Mouse (Mus musculus) heart, adult 11 months (tissue): ENCODE data around the gene Adh1.

ENCODE experiments used
- DNase-seq: peaks from one replicate; pipeline ENCODE4 v3.0.0; 2022

Gene Adh1

DNA sequence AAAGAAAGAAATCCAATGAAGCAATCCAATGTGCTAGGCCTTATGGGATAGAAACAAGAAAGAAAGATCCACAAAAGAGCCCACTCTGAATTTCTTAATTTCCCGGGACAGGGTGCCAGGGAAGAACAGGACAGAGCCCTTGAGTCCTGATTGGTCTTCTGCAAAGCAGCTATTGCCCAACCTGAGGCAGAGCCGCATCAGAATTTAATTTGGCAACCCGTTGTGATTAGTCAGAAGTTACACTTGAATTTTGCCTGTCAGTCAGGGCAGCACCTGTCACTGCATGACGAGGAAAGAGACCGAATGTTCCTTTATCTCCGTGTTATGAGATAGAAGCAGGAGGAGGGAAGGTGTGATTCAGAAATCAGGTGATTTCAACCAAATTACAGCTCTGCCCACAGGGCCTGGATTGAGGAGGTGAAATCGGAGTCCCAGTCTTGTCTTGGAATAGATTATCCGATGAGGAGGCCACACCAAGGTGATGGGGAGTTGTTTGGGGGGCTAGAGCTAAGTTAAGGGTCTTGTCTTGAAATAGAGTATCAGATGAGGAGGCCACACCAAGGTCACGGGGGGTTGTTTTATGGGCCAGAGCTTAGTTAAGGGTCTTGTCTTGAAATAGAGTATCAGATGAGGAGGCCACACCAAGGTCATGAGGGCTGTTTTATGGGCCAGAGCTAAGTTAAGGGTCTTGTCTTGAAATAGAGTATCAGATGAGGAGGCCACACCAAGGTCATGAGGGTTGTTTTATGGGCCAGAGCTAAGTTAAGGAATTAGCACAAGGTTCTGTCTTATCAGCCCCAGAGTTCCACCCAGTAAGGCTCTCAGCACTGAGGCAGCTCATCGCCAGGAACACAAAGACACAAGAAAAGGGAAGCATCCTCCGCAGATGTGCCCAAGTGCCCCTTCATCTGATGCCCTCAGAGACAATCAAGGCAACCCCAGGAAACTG lies at the start of gene Adh1:
Adh1 (plus strand) TSS at position 271 of the 949 bp plus-strand sequence.
- DNase-seq, result peak; percentile 72

DNA sequence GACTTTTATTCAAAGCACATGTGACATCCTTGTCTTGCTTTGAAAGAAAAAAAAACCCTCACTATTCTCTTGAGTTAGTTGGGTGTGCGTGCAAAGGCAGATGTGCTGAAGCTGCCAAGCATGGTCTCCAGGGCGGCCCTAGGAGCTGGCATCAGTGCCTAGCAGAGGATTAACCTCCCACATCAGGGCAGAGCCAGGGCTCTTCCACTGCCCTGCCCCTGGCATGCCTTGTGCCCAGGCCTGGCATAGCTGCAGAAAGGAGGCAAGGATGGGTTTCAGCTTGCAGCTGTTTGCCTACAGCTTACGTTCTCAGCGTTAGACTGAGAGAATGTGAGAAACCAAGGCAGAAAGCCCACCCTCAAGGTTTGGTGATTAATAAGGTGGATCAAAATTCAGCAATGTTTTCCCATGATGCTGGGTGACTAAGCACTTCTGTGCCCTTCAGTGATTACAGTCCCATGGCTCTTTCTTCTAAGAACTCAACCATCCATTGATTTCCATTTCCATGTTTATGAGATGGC lies 48.3 kb upstream of the Adh1 start:
- no peak for DNase-seq

DNA sequence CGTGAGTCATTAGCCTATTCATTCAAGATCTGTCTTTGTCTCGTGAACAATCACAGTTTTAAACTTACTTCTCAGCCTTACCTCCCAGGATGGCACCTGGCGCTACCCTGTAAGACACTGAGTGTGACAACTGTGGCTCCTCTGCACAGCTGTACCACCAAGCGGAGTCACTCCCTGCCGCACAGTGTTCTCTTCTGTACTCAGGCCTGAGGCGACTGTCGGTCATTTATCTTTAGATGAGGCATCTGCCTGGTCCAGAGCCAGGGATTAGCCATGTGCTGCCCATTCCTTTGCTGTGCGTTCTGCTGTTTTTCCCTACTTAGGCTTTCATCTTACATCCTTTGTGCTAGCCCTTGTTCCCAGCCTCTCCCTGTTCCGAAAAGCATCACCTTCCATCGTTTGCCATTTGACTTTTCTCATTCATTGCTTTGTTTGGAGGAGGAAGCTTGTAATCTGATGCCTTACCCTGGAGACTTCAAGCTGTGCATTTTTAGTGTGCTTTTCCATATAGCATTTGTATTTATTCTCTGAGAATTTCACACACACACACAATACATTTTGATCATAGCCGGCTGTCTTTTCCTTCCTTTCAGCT lies 45.3 kb upstream of the Adh1 start:
- peak; percentile 69 for DNase-seq

- peak; percentile 71 for DNase-seq
Measured at GRCm38 (mm10) chr3:138216091-138216490, 44.7 kb upstream of the Adh1 start.

DNA sequence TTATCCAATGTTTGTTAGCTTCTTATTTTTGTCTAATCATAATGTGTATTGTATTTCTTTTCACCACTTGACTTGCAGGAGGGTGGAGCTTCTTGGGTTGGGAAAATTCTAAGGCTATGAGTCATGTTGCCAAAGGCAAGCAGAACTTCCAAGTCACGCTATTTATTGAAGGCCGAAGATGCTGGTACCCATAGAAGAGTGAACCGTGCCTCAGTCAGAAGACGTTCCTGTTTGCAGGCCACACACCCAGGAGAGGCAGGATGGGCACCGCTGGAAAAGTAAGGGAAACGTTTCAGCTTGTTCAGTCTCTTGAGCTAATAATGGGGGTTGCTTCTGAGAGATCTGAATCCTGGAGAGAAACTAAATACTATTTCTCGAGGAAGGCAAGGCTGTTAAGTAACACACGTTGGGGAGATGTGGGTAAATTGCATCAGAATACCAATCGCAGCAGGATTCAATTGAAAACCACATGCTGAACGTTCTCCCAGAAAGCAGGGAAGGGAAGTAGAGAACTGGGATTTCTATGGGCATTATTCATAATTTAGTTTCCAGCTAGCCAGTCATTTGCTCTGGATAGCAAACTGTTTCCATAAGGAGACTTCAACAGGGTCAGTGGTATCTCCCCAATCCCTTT lies 43.0 kb upstream of the Adh1 start, which contains the start of gene Adh7:
Adh7 (plus strand) TSS at position 130 of the 634 bp plus-strand sequence.
- DNase-seq, result no peak

- peak; percentile 11 for DNase-seq
Measured at GRCm38 (mm10) chr3:138221116-138221515, 39.7 kb upstream of the Adh1 start.

- DNase-seq, result peak; percentile 39
Measured at GRCm38 (mm10) chr3:138222511-138222910, 38.3 kb upstream of the Adh1 start.

GRCm38 (mm10) chr3:138222952-138223351 lies 37.8 kb upstream of the Adh1 start:
- DNase-seq, result peak; percentile 93

DNA sequence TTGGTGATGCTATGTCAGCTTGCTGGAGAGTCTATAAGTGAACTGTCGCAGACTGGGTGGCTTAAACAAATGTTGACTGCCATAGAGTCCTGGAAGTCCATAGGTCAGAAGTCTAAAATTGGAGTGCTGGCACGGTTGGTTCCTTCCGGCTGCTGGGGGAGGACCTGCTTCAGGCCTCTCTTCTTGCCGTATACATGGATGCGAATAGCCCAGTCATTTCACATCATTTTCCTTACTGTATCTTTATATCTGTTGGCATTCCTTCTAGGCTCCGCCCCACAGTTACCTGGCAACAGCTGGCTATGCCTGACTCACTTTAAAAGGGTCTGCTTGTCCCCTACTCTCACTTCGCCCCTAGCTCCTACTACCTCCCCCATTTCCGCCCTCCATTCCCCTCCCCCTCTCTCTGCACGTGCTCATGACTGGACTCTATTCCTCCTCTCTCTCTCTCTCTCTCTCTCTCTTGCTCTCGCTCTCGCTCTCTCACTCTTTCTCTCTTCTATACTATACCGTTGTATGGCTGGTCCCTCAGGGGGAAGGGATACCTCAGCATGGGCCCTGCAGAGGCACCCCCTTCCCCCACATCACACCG lies 36.3 kb upstream of the Adh1 start:
- peak; percentile 82 for DNase-seq

DNA sequence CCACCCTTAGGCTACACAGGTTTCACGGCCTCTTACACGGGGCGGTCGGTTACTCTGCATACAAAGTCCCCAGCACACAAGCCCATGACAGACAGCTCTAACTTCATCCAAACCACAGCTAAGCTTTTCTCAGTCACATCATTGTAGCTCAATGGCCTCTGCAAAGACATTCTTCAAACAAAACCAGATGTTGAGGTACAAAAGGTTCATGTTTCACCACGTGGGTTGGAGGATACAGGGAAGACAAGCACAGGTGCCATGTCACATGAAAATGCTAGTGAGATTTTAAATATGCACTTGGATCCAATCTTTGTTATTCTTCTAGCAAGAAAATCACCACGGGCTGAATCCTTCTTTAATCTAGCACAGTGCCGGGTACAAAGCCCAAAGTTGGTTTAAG lies 35.5 kb upstream of the Adh1 start:
- no peak for DNase-seq

DNA sequence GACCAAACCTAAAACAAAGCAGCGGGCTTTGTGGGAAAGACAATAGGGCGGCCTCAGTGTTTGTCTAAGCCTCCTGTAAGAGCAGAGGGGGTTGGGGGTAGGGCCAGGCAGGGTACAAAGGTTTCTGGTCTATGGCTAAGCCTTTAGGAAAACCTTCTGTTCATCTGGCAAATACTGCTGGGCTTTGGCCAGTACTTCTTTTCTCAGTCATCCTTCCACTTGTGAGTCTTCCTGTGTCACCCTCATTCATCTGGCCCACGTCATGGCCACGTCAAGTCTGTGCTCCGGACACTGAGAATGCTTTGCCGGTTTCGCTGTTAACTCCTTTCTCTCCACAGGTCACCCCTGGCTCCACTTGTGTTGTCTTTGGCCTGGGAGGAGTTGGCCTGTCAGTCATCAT lies 34.9 kb upstream of the Adh1 start:
- DNase-seq, result peak; percentile 90

- DNase-seq, result peak; percentile 59
Measured at GRCm38 (mm10) chr3:138226476-138226875, 34.3 kb upstream of the Adh1 start.

- DNase-seq, result no peak
Measured at GRCm38 (mm10) chr3:138227082-138227481, 33.7 kb upstream of the Adh1 start.

DNA sequence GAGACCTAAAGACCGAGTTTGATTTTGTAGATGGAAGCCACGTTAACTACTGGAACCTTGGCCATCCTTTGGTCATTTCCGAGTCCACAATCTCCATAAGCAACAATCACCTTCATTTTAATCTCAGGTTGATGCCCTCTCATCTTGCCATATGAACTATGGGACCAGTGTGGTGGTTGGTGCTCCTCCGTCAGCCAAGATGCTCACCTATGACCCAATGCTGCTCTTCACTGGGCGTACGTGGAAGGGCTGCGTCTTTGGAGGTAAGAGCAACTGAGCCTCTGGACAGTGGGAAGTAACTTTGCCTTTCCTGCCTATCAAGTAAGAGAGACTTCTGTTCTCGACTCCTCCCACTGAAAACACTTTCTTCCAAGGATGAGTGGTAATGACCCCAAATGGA lies 33.0 kb upstream of the Adh1 start:
- DNase-seq, result peak; percentile 71

DNA sequence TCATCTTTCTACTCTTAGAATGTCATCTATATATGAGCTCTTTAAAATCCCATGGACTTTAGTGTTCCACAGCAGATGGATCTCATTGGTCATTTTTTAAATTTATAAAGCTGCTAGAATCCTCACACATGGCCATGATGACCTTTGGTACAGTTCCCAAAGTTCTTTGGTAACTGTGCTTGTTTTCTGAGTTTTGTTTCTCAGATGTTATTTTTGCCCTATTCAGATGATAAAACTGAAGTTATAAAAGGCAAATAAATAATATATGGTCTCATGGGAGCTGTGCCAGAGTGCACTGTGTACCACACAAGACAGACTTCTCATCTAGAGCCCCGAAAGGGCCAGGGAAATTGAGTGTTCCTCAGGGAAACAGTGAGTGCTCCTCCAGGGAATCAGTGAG lies 31.3 kb upstream of the Adh1 start:
- DNase-seq, result no peak

GRCm38 (mm10) chr3:138230266-138230665 lies 30.5 kb upstream of the Adh1 start:
- no peak for DNase-seq

GRCm38 (mm10) chr3:138231531-138231930 lies 29.3 kb upstream of the Adh1 start:
- no peak for DNase-seq

- DNase-seq, result peak; percentile 52
Measured at GRCm38 (mm10) chr3:138236546-138237163, 24.1 kb upstream of the Adh1 start.

- DNase-seq, result peak; percentile 66
Measured at GRCm38 (mm10) chr3:138238046-138238445, 22.7 kb upstream of the Adh1 start.

DNA sequence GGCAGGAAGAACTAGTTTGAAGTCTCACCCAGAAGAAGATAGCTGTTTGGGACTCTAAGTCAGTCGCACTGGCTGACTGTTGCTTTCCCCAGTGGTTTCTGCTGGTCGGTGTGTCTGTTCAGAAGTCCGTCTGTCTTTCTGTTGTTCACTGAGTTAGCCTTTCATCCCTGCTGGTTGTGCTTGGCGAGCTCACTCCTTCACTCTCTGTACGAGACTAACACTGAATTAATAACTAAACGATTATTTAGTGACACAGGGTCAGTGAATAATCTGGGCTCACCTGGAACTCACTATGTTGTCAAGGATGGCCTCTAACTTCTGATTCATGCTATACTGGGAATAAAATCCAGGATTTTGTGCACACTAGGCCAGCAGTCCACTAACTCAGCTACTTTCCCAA lies 21.3 kb upstream of the Adh1 start:
- no peak for DNase-seq

GRCm38 (mm10) chr3:138240411-138240810 lies 20.4 kb upstream of the Adh1 start:
- no peak for DNase-seq

GRCm38 (mm10) chr3:138240942-138241341 lies 19.8 kb upstream of the Adh1 start:
- DNase-seq, result no peak

DNA sequence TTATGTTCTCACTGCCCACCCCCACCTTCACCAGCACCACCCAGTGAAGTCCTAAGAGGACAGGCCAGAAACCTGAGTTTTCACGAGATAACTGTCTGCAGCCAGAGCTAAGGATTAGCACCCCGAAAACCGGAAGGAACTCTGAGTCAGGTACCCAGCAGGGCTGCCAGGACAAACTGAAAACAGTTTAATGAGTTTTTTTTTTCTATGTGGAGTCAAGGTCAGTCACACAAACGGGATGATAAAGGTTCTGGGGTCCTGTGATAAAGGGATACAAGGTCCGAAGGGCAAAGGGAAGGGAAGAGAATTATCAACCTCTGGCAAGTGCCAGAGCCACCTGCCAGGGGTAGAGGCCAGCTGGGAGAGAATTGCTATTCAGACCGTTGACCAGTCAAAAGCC lies 19.4 kb upstream of the Adh1 start:
- DNase-seq, result peak; percentile 95
